Comparison of ENCODE assay signal across 16 mouse cellular contexts in the genomic region with DNA sequence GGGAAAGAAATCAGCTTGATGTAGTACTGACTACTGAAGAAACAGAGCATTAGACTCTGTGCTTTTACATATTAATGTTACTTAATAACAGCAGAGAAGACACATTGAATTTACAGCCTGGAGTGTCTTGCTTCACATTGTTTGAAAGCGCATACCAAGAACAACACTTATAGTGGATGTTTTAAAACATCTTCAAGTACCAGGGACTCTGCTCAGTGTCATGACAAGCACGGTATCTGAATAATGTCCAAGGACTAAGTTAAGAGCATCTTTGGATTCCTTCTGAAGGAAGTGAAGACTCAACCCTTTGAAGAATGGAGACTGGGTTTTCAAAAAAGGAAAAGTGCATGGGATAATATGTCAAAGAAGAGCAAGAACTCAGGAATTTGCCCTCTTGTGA.
"Had no signal": no experiment of that assay in that cellular context is flagged by ENCODE, and none has a peak within 500 bp of the region (broad histone marks: within the 10 kb centered on the region; RNA-seq: fewer than 3 reads in every experiment).

No protein-coding gene starts in this region.

- H3K9me3 ChIP-seq: neural tube, embryonic 13.5 days; neural tube, embryonic 15.5 days; stomach, embryonic 15.5 days had no signal

- H3K27ac ChIP-seq: neural tube, embryonic 13.5 days; neural tube, embryonic 15.5 days; stomach, embryonic 15.5 days; stomach, postnatal 0 days had no signal

- H3K4me3 ChIP-seq: neural tube, embryonic 13.5 days; neural tube, embryonic 15.5 days; stomach, embryonic 15.5 days had no signal

- H3K4me1 ChIP-seq: neural tube, embryonic 13.5 days; neural tube, embryonic 15.5 days; stomach, embryonic 15.5 days had no signal

- H3K9ac ChIP-seq: neural tube, embryonic 13.5 days; neural tube, embryonic 15.5 days; stomach, embryonic 15.5 days had no signal

- H3K36me3 ChIP-seq: neural tube, embryonic 13.5 days; neural tube, embryonic 15.5 days; stomach, embryonic 15.5 days had no signal

- H3K4me2 ChIP-seq: neural tube, embryonic 13.5 days; neural tube, embryonic 15.5 days; stomach, embryonic 15.5 days had no signal

- DNase-seq: retina, postnatal 1 day; right cerebral cortex, adult 18-20 months; right cerebral cortex, postnatal 14 days; right cerebral cortex, postnatal 25 days; right cerebral cortex, postnatal 4 days; spleen, adult 18-20 months; thymus, adult 18-20 months; thymus, adult 2 months; thymus, postnatal 14 days; thymus, postnatal 25 days; thymus, postnatal 36 days; thymus, postnatal 4 days had no signal

- H3K27me3 ChIP-seq: neural tube, embryonic 13.5 days; neural tube, embryonic 15.5 days; stomach, embryonic 15.5 days had no signal
